Mouse (Mus musculus) liver, embryonic 12.5 days (tissue): ENCODE measurements at regions not wholly inside any gene's neighbourhood (a gene's known extent, or its start where the extent isn't known, plus 50 kb on each side); places are given as distances from the start of the nearest gene placed in this dataset.

ENCODE experiments used
- ATAC-seq: fragments of 200-750 bp; cut with Nextera tagmentation; 2 replicates; pipeline ENCODE4 v1.8.0; 2017; ENCODE audit warnings: moderate number of reproducible peaks, mild to moderate bottlenecking, moderate library complexity
- H3K27ac ChIP-seq: fragments of 300-500 bp; sonication (generic); 2 replicates; pipeline ENCODE4 v1.5.1; 2016; ENCODE audit warnings: mild to moderate bottlenecking
- H3K27me3 ChIP-seq: fragments of 300-500 bp; sonication (generic); replicated peaks from 2 replicates; pipeline ENCODE4 v1.6.1; 2016; ENCODE audit warnings: mild to moderate bottlenecking, moderate library complexity
- H3K36me3 ChIP-seq: fragments of 300-500 bp; sonication (generic); 2 replicates; pipeline ENCODE4 v1.6.1; 2016; ENCODE audit warnings: mild to moderate bottlenecking, moderate library complexity
- H3K4me1 ChIP-seq: fragments of 300-500 bp; sonication (generic); 2 replicates; pipeline ENCODE4 v1.6.1; 2016
- H3K4me2 ChIP-seq: fragments of 300-500 bp; sonication (generic); 2 replicates; pipeline ENCODE4 v1.6.1; 2016; ENCODE audit warnings: mild to moderate bottlenecking, moderate library complexity
- H3K4me3 ChIP-seq: fragments of 300-500 bp; sonication (generic); 2 replicates; pipeline ENCODE4 v1.5.1; 2016; ENCODE audit warnings: mild to moderate bottlenecking, moderate library complexity
- H3K9ac ChIP-seq: fragments of 300-500 bp; sonication (generic); 2 replicates; pipeline ENCODE4 v1.6.1; 2016; ENCODE audit warnings: mild to moderate bottlenecking, moderate library complexity
- H3K9me3 ChIP-seq: fragments of 300-500 bp; sonication (generic); replicated peaks from 2 replicates; pipeline ENCODE4 v1.6.1; 2016; ENCODE audit warnings: mild to moderate bottlenecking, moderate library complexity
- WGBS: fragments of 180-500 bp; shearing (Covaris S2); methylation state at CpG from one replicate; pipeline ENCODE4 v1.1.7; 2016; ENCODE audit not compliant: insufficient replicate concordance; 5-methylcytosine and 5-hydroxymethylcytosine counted together

GRCm38 (mm10) chr4:82155642-82156320 lies 549.8 kb downstream of the Nfib start:
- H3K4me1 ChIP-seq = no peaks in the 10 kb centered on the region; the same call in 1 of the 2 replicates

GRCm38 (mm10) chr4:82154021-82154555 lies 551.5 kb downstream of the Nfib start:
- Histone ChIP-seq H3K9ac (no peak overlapping the region), H3K4me2 (no peak overlapping the region), H3K4me3 (no peak overlapping the region), H3K36me3 (no peaks in the 10 kb centered on the region), H3K9me3 (no peaks in the 10 kb centered on the region), H3K27ac (no peak overlapping the region), H3K4me1 (no peaks in the 10 kb centered on the region), H3K27me3 (no peaks in the 10 kb centered on the region)
- no peak for ATAC-seq
- WGBS = 66% methylated on average over 9 of the region's 9 CpGs

More at GRCm38 (mm10) chr4:82155642-82156320, 549.8 kb downstream of the Nfib start:
- Histone ChIP-seq H3K9me3 (no peaks in the 10 kb centered on the region), H3K27me3 (no peaks in the 10 kb centered on the region), H3K4me3 (no peak overlapping the region), H3K9ac (no peak overlapping the region), H3K27ac (no peak overlapping the region), H3K36me3 (no peaks in the 10 kb centered on the region), H3K4me2 (no peak overlapping the region)
- 49% methylated on average over 7 of the region's 7 CpGs for WGBS
- ATAC-seq = no peak

- Histone ChIP-seq H3K9ac (no peak overlapping the region), H3K27ac (no peak overlapping the region), H3K36me3 (no peaks in the 10 kb centered on the region), H3K27me3 (no peaks in the 10 kb centered on the region), H3K4me3 (no peak overlapping the region), H3K9me3 (no peaks in the 10 kb centered on the region), H3K4me2 (no peak overlapping the region), H3K4me1 (no peaks in the 10 kb centered on the region)
- 59% methylated on average over 5 of the region's 5 CpGs for WGBS
- ATAC-seq = no peak
Measured at GRCm38 (mm10) chr4:82153604-82154003, 551.9 kb downstream of the Nfib start.

GRCm38 (mm10) chr4:82149957-82150356 lies 555.6 kb downstream of the Nfib start:
- Histone ChIP-seq H3K9me3 (no peaks in the 10 kb centered on the region), H3K4me3 (no peak overlapping the region), H3K27ac (no peak overlapping the region), H3K4me2 (no peak overlapping the region), H3K27me3 (no peaks in the 10 kb centered on the region), H3K36me3 (no peaks in the 10 kb centered on the region), H3K9ac (no peak overlapping the region), H3K4me1 (no peaks in the 10 kb centered on the region)
- 75% methylated on average over 1 of the region's 1 CpGs for WGBS
- no peak for ATAC-seq

- no peaks in the 10 kb centered on the region for H3K36me3 ChIP-seq
- H3K9ac ChIP-seq = no peak overlapping the region
- no peak for ATAC-seq
- H3K27me3 ChIP-seq = no peaks in the 10 kb centered on the region
- no peak overlapping the region for H3K4me3 ChIP-seq
- no peak overlapping the region for H3K4me2 ChIP-seq
- no peaks in the 10 kb centered on the region for H3K4me1 ChIP-seq
- WGBS = 62% methylated on average over 6 of the region's 6 CpGs
- no peaks in the 10 kb centered on the region for H3K9me3 ChIP-seq
- no peak overlapping the region for H3K27ac ChIP-seq
Measured at GRCm38 (mm10) chr4:82148129-82149064, 557.2 kb downstream of the Nfib start.

GRCm38 (mm10) chr4:82142391-82142790 lies 563.2 kb downstream of the Nfib start:
- no peak for ATAC-seq
- H3K9ac ChIP-seq = no peak overlapping the region
- no peaks in the 10 kb centered on the region for H3K9me3 ChIP-seq
- no peak overlapping the region for H3K4me2 ChIP-seq
- no peaks in the 10 kb centered on the region for H3K36me3 ChIP-seq
- no peaks in the 10 kb centered on the region for H3K4me1 ChIP-seq
- no peak overlapping the region for H3K27ac ChIP-seq
- H3K27me3 ChIP-seq = no peaks in the 10 kb centered on the region
- H3K4me3 ChIP-seq = no peak overlapping the region
- 58% methylated on average over 3 of the region's 3 CpGs for WGBS

GRCm38 (mm10) chr4:82139806-82140205 lies 565.7 kb downstream of the Nfib start:
- H3K4me2 ChIP-seq = no peak overlapping the region
- WGBS = 80% methylated on average over 6 of the region's 6 CpGs
- H3K27ac ChIP-seq = no peak overlapping the region

GRCm38 (mm10) chr4:82139016-82139415 lies 566.5 kb downstream of the Nfib start:
- no peaks in the 10 kb centered on the region for H3K4me1 ChIP-seq
- H3K9me3 ChIP-seq = no peaks in the 10 kb centered on the region
- WGBS = 95% methylated on average over 1 of the region's 1 CpGs
- no peak overlapping the region for H3K4me2 ChIP-seq
- no peak for ATAC-seq
- H3K27ac ChIP-seq = no peak overlapping the region
- H3K9ac ChIP-seq = no peak overlapping the region
- H3K36me3 ChIP-seq = no peaks in the 10 kb centered on the region
- no peaks in the 10 kb centered on the region for H3K27me3 ChIP-seq
- H3K4me3 ChIP-seq = no peak overlapping the region

More at GRCm38 (mm10) chr4:82139806-82140205, 565.7 kb downstream of the Nfib start:
- no peaks in the 10 kb centered on the region for H3K4me1 ChIP-seq
- no peak overlapping the region for H3K9ac ChIP-seq
- no peaks in the 10 kb centered on the region for H3K9me3 ChIP-seq
- no peaks in the 10 kb centered on the region for H3K36me3 ChIP-seq
- no peak for ATAC-seq
- H3K27me3 ChIP-seq = no peaks in the 10 kb centered on the region
- no peak overlapping the region for H3K4me3 ChIP-seq

- 65% methylated on average over 3 of the region's 3 CpGs for WGBS
- Histone ChIP-seq H3K9me3 (no peaks in the 10 kb centered on the region), H3K4me3 (no peak overlapping the region), H3K4me1 (no peaks in the 10 kb centered on the region), H3K36me3 (no peaks in the 10 kb centered on the region), H3K27ac (no peak overlapping the region), H3K9ac (no peak overlapping the region), H3K4me2 (no peak overlapping the region), H3K27me3 (no peaks in the 10 kb centered on the region)
- ATAC-seq = no peak
Measured at GRCm38 (mm10) chr4:82132851-82133250, 572.7 kb downstream of the Nfib start.

GRCm38 (mm10) chr4:82132326-82132725 lies 573.2 kb downstream of the Nfib start:
- H3K4me3 ChIP-seq = no peak overlapping the region
- ATAC-seq = no peak
- WGBS = 69% methylated on average over 4 of the region's 4 CpGs

GRCm38 (mm10) chr4:82129471-82129870 lies 576.1 kb downstream of the Nfib start:
- Histone ChIP-seq H3K9ac (no peak overlapping the region), H3K36me3 (no peaks in the 10 kb centered on the region), H3K27me3 (no peaks in the 10 kb centered on the region), H3K27ac (no peak overlapping the region), H3K4me3 (no peak overlapping the region), H3K4me1 (no peaks in the 10 kb centered on the region), H3K4me2 (no peak overlapping the region), H3K9me3 (no peaks in the 10 kb centered on the region)
- WGBS = 38% methylated on average over 1 of the region's 1 CpGs
- ATAC-seq = no peak

More at GRCm38 (mm10) chr4:82132326-82132725, 573.2 kb downstream of the Nfib start:
- no peak overlapping the region for H3K27ac ChIP-seq
- no peaks in the 10 kb centered on the region for H3K9me3 ChIP-seq
- H3K27me3 ChIP-seq = no peaks in the 10 kb centered on the region
- no peak overlapping the region for H3K9ac ChIP-seq
- no peak overlapping the region for H3K4me2 ChIP-seq
- H3K4me1 ChIP-seq = no peaks in the 10 kb centered on the region
- no peaks in the 10 kb centered on the region for H3K36me3 ChIP-seq

GRCm38 (mm10) chr4:82123733-82124132 lies 581.8 kb downstream of the Nfib start:
- H3K27me3 ChIP-seq = no peaks in the 10 kb centered on the region
- H3K9me3 ChIP-seq = no peaks in the 10 kb centered on the region
- no peak for ATAC-seq
- H3K27ac ChIP-seq = no peak overlapping the region
- H3K4me2 ChIP-seq = no peak overlapping the region
- H3K36me3 ChIP-seq = no peaks in the 10 kb centered on the region
- H3K4me3 ChIP-seq = no peak overlapping the region
- no peaks in the 10 kb centered on the region for H3K4me1 ChIP-seq
- no peak overlapping the region for H3K9ac ChIP-seq
- 66% methylated on average over 5 of the region's 5 CpGs for WGBS
